Mouse (Mus musculus) stomach, embryonic 14.5 days (tissue): ENCODE measurements around the gene Emid1. TPM values are rescaled to one million over a fixed set of nuclear protein-coding genes. Genes with fewer than 3 reads are reported as not detected.

Experiments
- ATAC-seq: fragments of 200-750 bp; cut with Nextera tagmentation; 2 replicates; pipeline ENCODE4 v1.8.0; 2017; ENCODE audit warnings: low read depth, moderate TSS enrichment; ENCODE audit not compliant: insufficient number of reproducible peaks, insufficient read depth, low FRiP score
- H3K27ac ChIP-seq: fragments of 300-500 bp; sonication (generic); 2 replicates; pipeline ENCODE4 v1.5.1; 2014; ENCODE audit warnings: mild to moderate bottlenecking, low read length, moderate library complexity, mixed read lengths
- H3K27me3 ChIP-seq: fragments of 300-500 bp; sonication (generic); 2 replicates; pipeline ENCODE4 v1.6.1; 2014; ENCODE audit warnings: low read length, control low read depth, mixed read lengths; ENCODE audit not compliant: control insufficient read depth, insufficient read depth
- H3K36me3 ChIP-seq: fragments of 300-500 bp; sonication (generic); 2 replicates; pipeline ENCODE4 v1.6.1; 2014; ENCODE audit warnings: mild to moderate bottlenecking, control low read depth, low read length, moderate library complexity, mixed read lengths; ENCODE audit not compliant: control insufficient read depth, insufficient read depth
- H3K4me1 ChIP-seq: fragments of 300-500 bp; sonication (generic); 2 replicates; pipeline ENCODE4 v1.6.1; 2014; ENCODE audit warnings: low read length, control low read depth, mixed read lengths; ENCODE audit not compliant: control insufficient read depth, insufficient read depth
- H3K4me2 ChIP-seq: fragments of 300-500 bp; sonication (generic); replicated peaks from 2 replicates; pipeline ENCODE4 v1.6.1; 2014; ENCODE audit warnings: low read depth, low read length, control low read depth
- H3K4me3 ChIP-seq: fragments of 300-500 bp; sonication (generic); 2 replicates; pipeline ENCODE4 v1.5.1; 2014; ENCODE audit warnings: low read depth, low read length, control low read depth
- H3K9ac ChIP-seq: fragments of 300-500 bp; sonication (generic); replicated peaks from 2 replicates; pipeline ENCODE4 v1.6.1; 2014; ENCODE audit warnings: low read depth, mild to moderate bottlenecking, control low read depth, low read length, moderate library complexity, mixed read lengths
- H3K9me3 ChIP-seq: fragments of 300-500 bp; sonication (generic); 2 replicates; pipeline ENCODE4 v1.6.1; 2016; ENCODE audit warnings: low read depth, low read length, control low read depth; ENCODE audit not compliant: control insufficient read depth
- WGBS: fragments of 180-500 bp; shearing (Covaris S2); extraction: QIAGEN DNeasy Blood & Tissue Kit; methylation state at CpG from one replicate; pipeline ENCODE4 v1.1.7; 2014; 5-methylcytosine and 5-hydroxymethylcytosine counted together
- polyA plus RNA-seq: library from polyadenylated mRNA; unstranded; fragments of >200 nt; fragmentation: Nextera tagmentation; extraction: Ambion mirVana; gene quantifications from 2 replicates; pipeline ENCODE4 v1.2.1, GENCODE M21; 2014

The Emid1 gene
- polyA plus RNA-seq, 1 experiment from 2014 or later, result 45.9 TPM

DNA sequence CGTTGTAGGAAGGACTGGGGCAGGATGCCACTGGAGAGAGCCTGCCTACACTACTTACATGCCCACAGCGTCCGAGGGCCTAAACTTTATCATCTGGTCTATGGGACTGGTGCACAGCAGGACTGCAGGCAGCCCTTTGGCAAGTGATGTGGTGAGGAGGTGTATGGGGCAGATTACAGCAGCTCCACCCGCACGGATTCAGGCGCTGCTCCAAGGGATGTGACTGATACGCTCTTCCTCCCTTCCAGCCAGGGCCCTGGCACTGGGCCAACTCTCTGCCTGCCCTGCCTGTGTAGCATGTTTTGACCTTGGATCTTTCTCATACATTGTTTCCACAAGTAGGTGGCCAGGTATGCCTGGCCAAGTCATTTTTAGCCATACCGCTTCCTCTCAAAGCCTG, 11.4 kb downstream of the Emid1 start:
- peaks cover 26% of the 10 kb centered on the region for H3K4me1 ChIP-seq
- H3K36me3 ChIP-seq, result no peaks in the 10 kb centered on the region
- no peak for ATAC-seq
- no peak overlapping the region for H3K9ac ChIP-seq
- no peak overlapping the region for H3K4me2 ChIP-seq
- H3K27me3 ChIP-seq, result no peaks in the 10 kb centered on the region
- H3K9me3 ChIP-seq, result no peaks in the 10 kb centered on the region
- H3K4me3 ChIP-seq, result no peak overlapping the region
- no peak overlapping the region for H3K27ac ChIP-seq
- 34% methylated on average over 8 of the region's 8 CpGs for WGBS

DNA sequence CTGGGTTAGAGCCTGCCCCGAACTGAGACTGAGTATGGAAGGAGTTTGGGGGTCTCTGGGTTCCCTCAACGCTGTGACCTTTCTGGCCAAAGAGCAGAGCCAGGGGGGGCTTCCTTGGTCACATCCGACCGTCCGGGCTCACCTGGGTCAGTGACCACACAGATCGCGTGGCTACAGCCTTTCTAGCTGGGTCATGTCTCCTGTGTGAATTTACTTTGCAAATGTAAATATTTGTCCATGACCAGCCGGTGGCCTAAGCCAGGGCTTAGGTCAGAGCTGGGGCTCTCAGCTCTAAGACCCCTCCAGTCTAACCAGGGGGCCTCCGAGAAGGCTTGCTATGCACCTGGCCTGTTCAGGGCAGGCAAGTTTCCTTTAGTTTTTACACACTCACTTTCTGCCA, 12.7 kb downstream of the Emid1 start:
- peaks cover 26% of the 10 kb centered on the region for H3K4me1 ChIP-seq
- no peak overlapping the region for H3K9ac ChIP-seq
- WGBS, result 36% methylated on average over 9 of the region's 9 CpGs
- no peak for ATAC-seq
- H3K9me3 ChIP-seq, result no peaks in the 10 kb centered on the region
- no peaks in the 10 kb centered on the region for H3K36me3 ChIP-seq
- H3K27me3 ChIP-seq, result no peaks in the 10 kb centered on the region
- no peak overlapping the region for H3K4me3 ChIP-seq
- H3K4me2 ChIP-seq, result 0 out of 2 replicates have a peak overlapping the region, but pooled peaks have one; percentile 7
- H3K27ac ChIP-seq, result peak overlapping the region; percentile 41; the same call in 1 of the 2 replicates

DNA sequence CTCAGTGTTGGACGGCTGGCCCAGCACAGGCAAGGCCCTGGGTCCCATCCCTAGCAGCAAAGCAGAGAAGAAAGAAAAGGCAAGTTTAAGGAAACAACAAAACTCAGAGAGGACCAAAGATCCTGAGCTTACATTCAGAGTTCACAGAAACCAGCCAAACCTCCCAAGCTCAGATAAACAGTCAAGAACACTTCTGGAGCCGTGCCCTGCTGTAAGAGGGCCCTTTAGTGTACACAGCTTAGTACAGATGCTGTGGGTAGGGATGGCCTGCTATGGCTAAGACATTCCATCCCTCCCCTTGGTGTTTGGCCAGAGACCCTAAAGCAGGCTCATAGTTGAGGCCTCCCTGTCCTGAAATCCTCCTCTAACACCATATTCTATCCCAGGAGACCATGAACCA, 13.4 kb downstream of the Emid1 start:
- Histone ChIP-seq H3K4me3 (no peak overlapping the region), H3K9ac (no peak overlapping the region), H3K27ac (peak overlapping the region; percentile 41; the same call in 1 of the 2 replicates), H3K4me2 (no peak overlapping the region), H3K9me3 (no peaks in the 10 kb centered on the region), H3K27me3 (no peaks in the 10 kb centered on the region), H3K4me1 (peaks cover 26% of the 10 kb centered on the region), H3K36me3 (no peaks in the 10 kb centered on the region)
- WGBS, result 61% methylated on average over 2 of the region's 2 CpGs
- no peak for ATAC-seq

DNA sequence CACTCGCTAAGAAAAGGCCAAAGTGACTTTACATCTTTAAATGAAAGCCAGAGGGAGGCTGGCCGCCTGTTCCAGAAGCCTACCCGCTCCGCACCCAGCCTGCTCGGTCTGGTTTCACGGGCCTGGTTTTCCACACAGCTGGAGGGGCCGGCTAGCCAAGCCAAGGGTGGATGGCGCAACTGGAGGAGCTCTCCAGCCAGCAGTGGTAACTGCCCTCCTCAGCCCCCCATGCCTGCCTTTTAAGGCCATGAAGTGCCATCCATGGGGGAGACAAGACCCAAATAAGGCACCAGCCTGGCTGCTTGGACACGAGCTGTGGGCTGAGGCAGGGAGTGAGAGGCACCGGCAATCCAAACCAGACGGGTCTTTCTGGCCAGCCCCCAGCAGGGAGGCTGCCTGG, 16.1 kb downstream of the Emid1 start:
- no peak overlapping the region for H3K9ac ChIP-seq

DNA sequence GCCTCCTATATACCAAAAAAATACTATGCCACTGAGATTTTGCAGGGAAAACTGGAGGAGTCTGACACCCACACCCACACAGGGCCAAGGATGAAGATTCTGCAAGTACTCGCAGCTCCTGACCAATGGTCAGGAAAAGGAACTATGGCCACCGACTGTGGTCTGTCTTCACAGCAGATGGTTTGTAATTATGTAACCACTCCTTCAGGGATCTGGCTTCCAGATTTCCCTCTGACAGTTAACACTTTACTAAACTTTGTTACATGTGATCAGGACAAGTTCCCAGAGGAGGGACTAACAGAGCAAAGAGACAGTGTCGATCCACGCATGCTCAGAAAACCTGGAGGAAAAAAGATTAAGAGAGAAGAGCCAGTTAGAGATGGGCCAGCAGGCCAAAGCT, 19.3 kb downstream of the Emid1 start:
- no peak overlapping the region for H3K4me2 ChIP-seq
- no peaks in the 10 kb centered on the region for H3K27me3 ChIP-seq
- no peaks in the 10 kb centered on the region for H3K4me1 ChIP-seq
- WGBS, result 71% methylated on average over 4 of the region's 4 CpGs
- no peaks in the 10 kb centered on the region for H3K9me3 ChIP-seq
- no peak overlapping the region for H3K27ac ChIP-seq
- H3K4me3 ChIP-seq, result no peak overlapping the region
- no peaks in the 10 kb centered on the region for H3K36me3 ChIP-seq
- no peak for ATAC-seq
- H3K9ac ChIP-seq, result no peak overlapping the region

More for the DNA sequence above, 16.1 kb downstream of the Emid1 start:
- no peaks in the 10 kb centered on the region for H3K9me3 ChIP-seq
- no peak overlapping the region for H3K4me2 ChIP-seq
- no peaks in the 10 kb centered on the region for H3K36me3 ChIP-seq
- WGBS, result 75% methylated on average over 11 of the region's 11 CpGs
- no peak for ATAC-seq
- peaks cover 24% of the 10 kb centered on the region for H3K4me1 ChIP-seq
- H3K4me3 ChIP-seq, result no peak overlapping the region
- H3K27me3 ChIP-seq, result no peaks in the 10 kb centered on the region
- H3K27ac ChIP-seq, result peak overlapping the region; percentile 39; the same call in 1 of the 2 replicates

DNA sequence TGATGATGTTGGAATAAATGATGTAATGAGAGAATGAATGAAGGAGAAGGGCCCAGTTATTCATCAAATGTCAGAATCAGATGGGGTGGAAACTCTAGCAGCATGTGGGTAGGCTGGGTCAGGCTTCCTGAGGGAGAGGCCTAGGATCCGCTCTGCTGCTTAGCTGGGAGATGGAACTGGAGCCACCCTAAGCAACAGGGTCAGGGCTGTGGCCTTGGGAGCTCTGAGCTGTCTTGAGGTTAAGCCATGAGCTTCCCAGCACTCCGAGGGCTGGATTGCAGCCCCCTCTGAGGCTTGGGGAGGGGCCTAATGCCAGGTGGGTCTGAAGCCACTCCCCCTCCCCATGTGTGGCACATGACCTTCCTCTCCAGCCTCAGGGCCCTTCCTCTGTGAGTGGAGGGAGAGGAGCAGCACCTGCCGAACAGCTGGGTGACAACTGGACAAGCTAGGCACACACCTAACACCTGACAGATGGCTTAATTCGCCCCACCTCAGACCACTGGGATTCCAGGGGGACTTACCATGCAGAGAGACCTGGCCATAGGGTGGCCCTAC, 21.9 kb downstream of the Emid1 start:
- H3K27ac ChIP-seq, result no peak overlapping the region
- no peaks in the 10 kb centered on the region for H3K27me3 ChIP-seq
- H3K9ac ChIP-seq, result no peak overlapping the region
- H3K36me3 ChIP-seq, result no peaks in the 10 kb centered on the region
- no peak overlapping the region for H3K4me2 ChIP-seq
- ATAC-seq, result no peak
- 56% methylated on average over 4 of the region's 4 CpGs for WGBS
- no peaks in the 10 kb centered on the region for H3K9me3 ChIP-seq
- no peak overlapping the region for H3K4me3 ChIP-seq
- H3K4me1 ChIP-seq, result no peaks in the 10 kb centered on the region

DNA sequence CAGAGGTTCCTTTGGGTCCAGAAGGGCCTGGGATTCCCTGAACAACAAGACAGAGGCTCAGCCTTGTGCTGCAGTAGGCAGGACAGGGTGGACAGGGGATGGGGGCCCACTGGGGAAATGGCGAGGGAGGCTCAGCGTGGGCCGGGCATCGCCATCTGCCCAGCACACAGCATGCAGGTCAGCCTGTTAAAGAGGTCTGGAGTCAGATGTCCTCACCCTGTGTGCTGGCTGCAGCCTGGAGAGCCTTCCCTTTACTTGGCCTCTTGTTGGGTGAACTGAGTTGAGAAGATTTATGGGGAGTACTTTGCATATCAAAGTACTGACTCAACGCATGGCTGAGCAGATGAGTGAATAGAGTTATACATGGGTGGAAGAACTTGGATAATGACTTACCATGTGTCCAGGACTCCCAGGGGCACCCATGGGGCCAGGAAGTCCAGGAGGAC, 23.0 kb downstream of the Emid1 start:
- no peak overlapping the region for H3K4me2 ChIP-seq
- no peaks in the 10 kb centered on the region for H3K36me3 ChIP-seq
- H3K4me1 ChIP-seq, result no peaks in the 10 kb centered on the region
- no peak overlapping the region for H3K4me3 ChIP-seq
- H3K27ac ChIP-seq, result no peak overlapping the region
- H3K9me3 ChIP-seq, result no peaks in the 10 kb centered on the region
- H3K9ac ChIP-seq, result no peak overlapping the region
- peak; percentile 42; the same call in 1 of the 2 replicates for ATAC-seq
- no peaks in the 10 kb centered on the region for H3K27me3 ChIP-seq
- WGBS, result 53% methylated on average over 5 of the region's 5 CpGs

DNA sequence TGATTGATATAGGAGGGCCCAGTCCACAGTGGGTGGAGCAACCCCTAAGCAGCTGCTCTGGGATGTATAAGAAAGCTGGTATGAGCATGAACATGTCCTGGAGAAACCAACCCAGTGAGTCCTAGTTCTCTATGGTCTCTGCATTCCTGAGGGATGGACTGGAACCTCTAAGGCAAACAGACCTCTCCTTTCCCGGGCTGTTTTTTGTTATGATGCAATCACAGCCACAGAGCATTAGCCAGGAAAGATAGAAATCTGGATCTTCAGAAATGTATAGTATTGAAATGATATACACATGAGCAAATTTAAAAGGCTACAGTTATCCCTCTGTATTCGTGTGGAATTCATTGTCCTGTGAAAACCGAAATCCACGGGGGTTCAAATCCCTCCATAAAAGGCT, 26.3 kb downstream of the Emid1 start:
- no peak overlapping the region for H3K4me3 ChIP-seq
- H3K4me2 ChIP-seq, result no peak overlapping the region
- no peaks in the 10 kb centered on the region for H3K36me3 ChIP-seq
- 80% methylated on average over 4 of the region's 4 CpGs for whole genome bisulfite sequencing
- no peak overlapping the region for H3K27ac ChIP-seq
- no peaks in the 10 kb centered on the region for H3K9me3 ChIP-seq
- no peak for ATAC-seq
- no peaks in the 10 kb centered on the region for H3K4me1 ChIP-seq
- no peak overlapping the region for H3K9ac ChIP-seq
- H3K27me3 ChIP-seq, result no peaks in the 10 kb centered on the region
